Mouse (Mus musculus) intestine, embryonic 15.5 days (tissue): ENCODE measurements around the gene B630019K06Rik. TPM values are rescaled to one million over a fixed set of nuclear protein-coding genes. Genes with fewer than 3 reads are reported as not detected.
"Not testable (repeated sequence)": the region's sequence is repeated elsewhere in the genome, so short reads cannot be mapped to it uniquely, and the experiment has no call there.

Source experiments
- ATAC-seq: fragments of 200-750 bp; cut with Nextera tagmentation; 2 replicates; pipeline ENCODE4 v1.8.0; 2017; ENCODE audit warnings: moderate TSS enrichment, moderate library complexity
- H3K27ac ChIP-seq: fragments of 300-500 bp; sonication (generic); 2 replicates; pipeline ENCODE4 v1.5.1; 2015; ENCODE audit warnings: mild to moderate bottlenecking, inconsistent platforms
- H3K27me3 ChIP-seq: fragments of 300-500 bp; sonication (generic); replicated peaks from 2 replicates; pipeline ENCODE4 v1.6.1; 2015; ENCODE audit warnings: inconsistent platforms
- H3K36me3 ChIP-seq: fragments of 300-500 bp; sonication (generic); 2 replicates; pipeline ENCODE4 v1.6.1; 2015; ENCODE audit warnings: inconsistent platforms
- H3K4me1 ChIP-seq: fragments of 300-500 bp; sonication (generic); replicated peaks from 2 replicates; pipeline ENCODE4 v1.6.1; 2015; ENCODE audit warnings: inconsistent platforms
- H3K4me2 ChIP-seq: fragments of 300-500 bp; sonication (generic); replicated peaks from 2 replicates; pipeline ENCODE4 v1.6.1; 2015; ENCODE audit warnings: mild to moderate bottlenecking, inconsistent platforms
- H3K4me3 ChIP-seq: fragments of 300-500 bp; sonication (generic); replicated peaks from 2 replicates; pipeline ENCODE4 v1.5.1; 2015; ENCODE audit warnings: inconsistent platforms
- H3K9ac ChIP-seq: fragments of 300-500 bp; sonication (generic); 2 replicates; pipeline ENCODE4 v1.6.1; 2015; ENCODE audit warnings: inconsistent platforms
- H3K9me3 ChIP-seq: fragments of 300-500 bp; sonication (generic); 2 replicates; pipeline ENCODE4 v1.6.1; 2016; ENCODE audit warnings: inconsistent platforms
- WGBS: fragments of 180-500 bp; shearing (Covaris S2); methylation state at CpG from one replicate; pipeline ENCODE4 v1.1.7; 2015; 5-methylcytosine and 5-hydroxymethylcytosine counted together
- polyA plus RNA-seq: library from polyadenylated mRNA; unstranded; fragments of >200 nt; fragmentation: Nextera tagmentation; extraction: Ambion mirVana; gene quantifications from 2 replicates; pipeline ENCODE4 v1.2.1, GENCODE M21; 2015

B630019K06Rik gene
- polyA plus RNA-seq: 2.7 and 3.3 TPM in 2 replicates

GRCm38 (mm10) chrX:8892343-8893155 lies at the start of gene B630019K06Rik:
B630019K06Rik (plus strand) TSS chrX:8892382.
- H3K4me2 ChIP-seq: peak within 1 kb of the TSS; percentile 74
- H3K9ac ChIP-seq: peak within 1 kb of the TSS; percentile 66
- ATAC-seq: peak; percentile 96
- no peaks in the 10 kb centered on the region for H3K36me3 ChIP-seq
- no peaks in the 10 kb centered on the region for H3K4me1 ChIP-seq
- H3K27ac ChIP-seq: peak within 1 kb of the TSS; percentile 82
- WGBS: 13% methylated on average over 85 of the region's 95 CpGs
- no peaks in the 10 kb centered on the region for H3K27me3 ChIP-seq
- no peaks in the 10 kb centered on the region for H3K9me3 ChIP-seq
- peak within 1 kb of the TSS; percentile 55 for H3K4me3 ChIP-seq

GRCm38 (mm10) chrX:8843694-8844093 lies 48.5 kb upstream of the B630019K06Rik start, which contains the start of gene Gm6592:
Gm6592 (plus strand) TSS chrX:8843994.
- 60% methylated on average over 1 of the region's 1 CpGs for WGBS
- H3K36me3 ChIP-seq: no peaks in the 10 kb centered on the region
- no peak within 1 kb of the TSS for H3K27ac ChIP-seq
- H3K4me2 ChIP-seq: no peak within 1 kb of the TSS
- no peak within 1 kb of the TSS for H3K9ac ChIP-seq
- no peaks in the 10 kb centered on the region for H3K4me1 ChIP-seq
- H3K27me3 ChIP-seq: no peaks in the 10 kb centered on the region
- H3K4me3 ChIP-seq: no peak within 1 kb of the TSS
- no peak for ATAC-seq
- no peaks in the 10 kb centered on the region for H3K9me3 ChIP-seq

- Histone ChIP-seq H3K27ac (no peak overlapping the region), H3K4me1 (no peaks in the 10 kb centered on the region), H3K4me3 (no peak overlapping the region), H3K9ac (no peak overlapping the region), H3K9me3 (no peaks in the 10 kb centered on the region), H3K36me3 (no peaks in the 10 kb centered on the region), H3K4me2 (no peak overlapping the region), H3K27me3 (no peaks in the 10 kb centered on the region)
- WGBS: 88% methylated on average over 10 of the region's 10 CpGs
- ATAC-seq: no peak
These were observed 39.7 kb upstream of the B630019K06Rik start for GRCm38 (mm10) chrX:8852486-8852885.

- ATAC-seq, H3K9me3 ChIP-seq, H3K4me3 ChIP-seq, H3K4me2 ChIP-seq, H3K36me3 ChIP-seq, H3K4me1 ChIP-seq, H3K9ac ChIP-seq, H3K27ac ChIP-seq, H3K27me3 ChIP-seq: not testable (repeated sequence)
- 4% methylated on average over 3 of the region's 3 CpGs for whole genome bisulfite sequencing
These were observed 27.9 kb upstream of the B630019K06Rik start for GRCm38 (mm10) chrX:8864331-8864730.

GRCm38 (mm10) chrX:8873953-8874352 lies 18.2 kb upstream of the B630019K06Rik start, which contains the start of gene Gm5751:
Gm5751 (plus strand) TSS chrX:8874253.
- not testable (repeated sequence) for ATAC-seq, H3K4me3 ChIP-seq, H3K9ac ChIP-seq, H3K9me3 ChIP-seq, H3K27me3 ChIP-seq, H3K36me3 ChIP-seq, H3K4me2 ChIP-seq, H3K4me1 ChIP-seq, H3K27ac ChIP-seq
- WGBS: 93% methylated on average over 3 of the region's 4 CpGs

- H3K4me3 ChIP-seq: no peak overlapping the region
- H3K27me3 ChIP-seq: no peaks in the 10 kb centered on the region
- no peak for ATAC-seq
- H3K9me3 ChIP-seq: no peaks in the 10 kb centered on the region
- H3K27ac ChIP-seq: no peak overlapping the region
- no peaks in the 10 kb centered on the region for H3K36me3 ChIP-seq
- no peak overlapping the region for H3K9ac ChIP-seq
- WGBS: 72% methylated on average over 4 of the region's 4 CpGs
- H3K4me2 ChIP-seq: no peak overlapping the region
- H3K4me1 ChIP-seq: no peaks in the 10 kb centered on the region
These were observed 7.8 kb upstream of the B630019K06Rik start for GRCm38 (mm10) chrX:8884336-8884735.

GRCm38 (mm10) chrX:8891975-8892342 lies 223 bp upstream of the B630019K06Rik start:
- no peaks in the 10 kb centered on the region for H3K36me3 ChIP-seq
- H3K27ac ChIP-seq: no peak overlapping the region
- 29% methylated on average over 3 of the region's 9 CpGs for WGBS
- peak overlapping the region; percentile 55 for H3K4me3 ChIP-seq
- H3K27me3 ChIP-seq: no peaks in the 10 kb centered on the region
- H3K9me3 ChIP-seq: no peaks in the 10 kb centered on the region
- H3K4me1 ChIP-seq: no peaks in the 10 kb centered on the region
- no peak overlapping the region for H3K9ac ChIP-seq
- ATAC-seq: peak; percentile 48; the same call in 1 of the 2 replicates
- H3K4me2 ChIP-seq: peak overlapping the region; percentile 74

- H3K4me1 ChIP-seq: no peaks in the 10 kb centered on the region
- ATAC-seq: peak; percentile 51
- peak overlapping the region; percentile 55 for H3K4me3 ChIP-seq
- H3K27me3 ChIP-seq: no peaks in the 10 kb centered on the region
- 17% methylated on average over 32 of the region's 42 CpGs for WGBS
- H3K9me3 ChIP-seq: no peaks in the 10 kb centered on the region
- peak overlapping the region; percentile 66 for H3K9ac ChIP-seq
- H3K36me3 ChIP-seq: no peaks in the 10 kb centered on the region
- H3K4me2 ChIP-seq: peak overlapping the region; percentile 74
- H3K27ac ChIP-seq: peak overlapping the region; percentile 82
These were observed 1.0 kb downstream of the B630019K06Rik start for GRCm38 (mm10) chrX:8893182-8893651.

GRCm38 (mm10) chrX:8900823-8901222 lies 8.6 kb downstream of the B630019K06Rik start:
- Histone ChIP-seq H3K36me3 (no peaks in the 10 kb centered on the region), H3K4me1 (no peaks in the 10 kb centered on the region), H3K9me3 (no peaks in the 10 kb centered on the region), H3K9ac (no peak overlapping the region), H3K4me2 (no peak overlapping the region), H3K4me3 (no peak overlapping the region), H3K27me3 (no peaks in the 10 kb centered on the region), H3K27ac (no peak overlapping the region)
- no peak for ATAC-seq
- 66% methylated on average over 4 of the region's 4 CpGs for WGBS

GRCm38 (mm10) chrX:8901906-8902472 lies 9.8 kb downstream of the B630019K06Rik start:
- Histone ChIP-seq H3K4me1 (no peaks in the 10 kb centered on the region), H3K36me3 (no peaks in the 10 kb centered on the region), H3K9ac (no peak overlapping the region), H3K4me2 (no peak overlapping the region), H3K27ac (no peak overlapping the region), H3K9me3 (no peaks in the 10 kb centered on the region), H3K27me3 (no peaks in the 10 kb centered on the region), H3K4me3 (no peak overlapping the region)
- no peak for ATAC-seq
- WGBS: 36% methylated on average over 7 of the region's 7 CpGs

GRCm38 (mm10) chrX:8921080-8921479 lies 28.9 kb downstream of the B630019K06Rik start:
- Histone ChIP-seq H3K27me3 (no peaks in the 10 kb centered on the region), H3K9ac (no peak overlapping the region), H3K4me1 (no peaks in the 10 kb centered on the region), H3K27ac (no peak overlapping the region), H3K9me3 (no peaks in the 10 kb centered on the region), H3K36me3 (no peaks in the 10 kb centered on the region), H3K4me2 (no peak overlapping the region), H3K4me3 (no peak overlapping the region)
- no peak for ATAC-seq
- 69% methylated on average over 4 of the region's 4 CpGs for WGBS

- Histone ChIP-seq H3K36me3 (no peaks in the 10 kb centered on the region), H3K27ac (no peak overlapping the region), H3K9ac (no peak overlapping the region), H3K4me2 (no peak overlapping the region), H3K27me3 (no peaks in the 10 kb centered on the region), H3K4me3 (no peak overlapping the region), H3K4me1 (no peaks in the 10 kb centered on the region), H3K9me3 (no peaks in the 10 kb centered on the region)
- ATAC-seq: 0 out of 2 replicates have a peak, but pooled peaks have one; percentile 17
- WGBS: 46% methylated on average over 9 of the region's 9 CpGs
These were observed 29.8 kb downstream of the B630019K06Rik start for GRCm38 (mm10) chrX:8921813-8922607.
